Mouse (Mus musculus) olfactory bulb, adult 2 months (tissue): Measurements from ENCODE around the gene Frmd4b.

ENCODE experiments used
- CTCF ChIP-seq: fragments of 200-500 bp; IDR thresholded peaks from 2 replicates; pipeline ENCODE4 v1.5.1; 2012; ENCODE audit warnings: low read depth, mild to moderate bottlenecking, low read length, moderate library complexity; ENCODE audit not compliant: insufficient read depth
- POLR2A ChIP-seq: fragments of 200-500 bp; IDR thresholded peaks from 2 replicates; pipeline ENCODE4 v1.6.1; 2012; ENCODE audit warnings: mild to moderate bottlenecking, low read depth, low read length, moderate library complexity; ENCODE audit not compliant: insufficient read depth

DNA sequence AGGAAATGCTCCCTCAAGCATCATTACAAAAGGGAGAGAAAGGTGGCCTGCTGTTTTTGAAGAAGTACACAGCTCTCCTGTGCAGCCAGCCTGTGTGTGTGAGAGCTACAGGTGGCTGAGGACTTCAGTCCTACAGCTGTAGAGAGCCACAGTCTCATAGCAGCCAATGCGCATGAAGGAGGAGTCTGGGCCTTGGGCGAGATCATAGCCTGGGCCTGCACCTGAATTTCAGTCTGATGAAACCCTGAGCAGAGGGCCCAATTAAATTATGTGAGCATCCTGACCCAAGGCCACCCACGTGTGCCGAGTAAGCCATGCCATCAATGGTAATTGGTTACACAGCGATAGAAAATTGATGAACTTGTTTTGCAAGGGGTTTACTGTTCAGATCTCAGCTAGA lies 100.4 kb downstream of the Frmd4b start:
- TF ChIP-seq CTCF (no peak), POLR2A (no peak)
